Mouse (Mus musculus) hematopoietic stem cell, adult 5-6 weeks (primary cell): ENCODE results near the gene Slc52a3. TPM values are rescaled to one million over a fixed set of nuclear protein-coding genes. Genes with fewer than 3 reads are reported as not detected.
A peak's percentile ranks its signal among the peaks of the same experiment; 100 is the strongest.

Source experiments
- ATAC-seq, 2 experiments: fragments of 125-278 bp in 1 of 2; replicated peaks in 1 of 2; 2 replicates each; pipeline ENCODE4 v1.8.0; 2016 to 2017; ENCODE audit warnings: inconsistent platforms in 2 of 2, mild to moderate bottlenecking in 2 of 2, moderate number of reproducible peaks in 2 of 2, low read depth in 1 of 2, moderate TSS enrichment in 1 of 2; ENCODE audit not compliant: low FRiP score in 2 of 2, poor library complexity in 2 of 2, severe bottlenecking in 2 of 2, insufficient read depth in 1 of 2, low TSS enrichment in 1 of 2
- total RNA-seq: library from RNA; stranded (forward); fragments of 172-1452, 232-1000 nt; gene quantifications from 2 replicates; pipeline ENCODE4 v1.2.3, GENCODE M21; 2017

Slc52a3 gene
- total RNA-seq, 1 experiment from 2014 or later: 0.45 TPM

GRCm38 (mm10) chr2:152012701-152013100 is 16.4 kb downstream of the Slc52a3 start:
- ATAC-seq: no peak

- no peak for ATAC-seq
Observed at GRCm38 (mm10) chr2:152015997-152016396, 19.7 kb downstream of the Slc52a3 start.

- no peak for ATAC-seq
Observed at GRCm38 (mm10) chr2:152016666-152017065, 20.4 kb downstream of the Slc52a3 start.

GRCm38 (mm10) chr2:152020255-152020654 is 23.9 kb downstream of the Slc52a3 start:
- peak; percentile 78 to 83 for ATAC-seq

- ATAC-seq: no peak
Observed at GRCm38 (mm10) chr2:152022022-152022421, 25.7 kb downstream of the Slc52a3 start.

GRCm38 (mm10) chr2:152024883-152025422 is 28.6 kb downstream of the Slc52a3 start:
- no peak for ATAC-seq

GRCm38 (mm10) chr2:152029252-152030082 is 33.2 kb downstream of the Slc52a3 start:
- peak; percentile 89 to 92 for ATAC-seq

- no peak for ATAC-seq
Observed at GRCm38 (mm10) chr2:152030986-152031385, 34.7 kb downstream of the Slc52a3 start.

GRCm38 (mm10) chr2:152040101-152040500 is 43.8 kb downstream of the Slc52a3 start:
- no peak for ATAC-seq

- ATAC-seq: 0 out of 4 replicates have a peak, but pooled peaks of 1 of the 2 experiments have one; percentile 9
Observed at GRCm38 (mm10) chr2:152047116-152048002, 51.0 kb downstream of the Slc52a3 start.

- ATAC-seq: peak in 1 of 2 experiments; percentile 15; a peak in 2 of 4 replicates
Observed at GRCm38 (mm10) chr2:152048003-152048980, 52.0 kb downstream of the Slc52a3 start.

GRCm38 (mm10) chr2:152048981-152049441 is 52.7 kb downstream of the Slc52a3 start:
- ATAC-seq: peak; percentile 72 to 86

- no peak for ATAC-seq
Observed at GRCm38 (mm10) chr2:152049611-152050270, 53.4 kb downstream of the Slc52a3 start.

GRCm38 (mm10) chr2:152050316-152050715 is 54.0 kb downstream of the Slc52a3 start:
- ATAC-seq: no peak

GRCm38 (mm10) chr2:152051985-152052384 is 55.7 kb downstream of the Slc52a3 start:
- ATAC-seq: no peak

- no peak for ATAC-seq
Observed at GRCm38 (mm10) chr2:152055406-152055805, 59.1 kb downstream of the Slc52a3 start.
